Mouse (Mus musculus): Measurements from ENCODE around the gene Reps1.
A peak's percentile ranks its signal among the peaks of the same experiment; 100 is the strongest.

- TF ChIP-seq CTCF (IDR thresholded peaks at IDR 0.05; ENCODE audit: extremely low read depth, insufficient read depth, low read length): peak; percentile 47
- no peak for TF ChIP-seq POLR2A (IDR thresholded peaks at IDR 0.05; ENCODE audit: extremely low read depth, insufficient read depth, low read length)
Measured at GRCm38 (mm10) chr10:18107471-18107870, 51.8 kb downstream of the Reps1 start.
